Mouse (Mus musculus) hindbrain, embryonic 15.5 days (tissue): ENCODE measurements around the gene Pced1a. TPM values are rescaled to one million over a fixed set of nuclear protein-coding genes. Genes with fewer than 3 reads are reported as not detected.
"Not testable (repeated sequence)": the region's sequence is repeated elsewhere in the genome, so short reads cannot be mapped to it uniquely, and the experiment has no call there.

Experiments
- ATAC-seq: fragments of 200-750 bp; cut with Nextera tagmentation; 2 replicates; pipeline ENCODE4 v1.8.0; 2017; ENCODE audit warnings: low read depth, moderate number of reproducible peaks, moderate TSS enrichment; ENCODE audit not compliant: low FRiP score
- H3K27ac ChIP-seq: fragments of 300-500 bp; sonication (generic); replicated peaks from 2 replicates; pipeline ENCODE4 v1.5.1; 2015; ENCODE audit warnings: mild to moderate bottlenecking, inconsistent platforms
- H3K27me3 ChIP-seq: fragments of 300-500 bp; sonication (generic); 2 replicates; pipeline ENCODE4 v1.6.1; 2015; ENCODE audit warnings: control low read depth, inconsistent platforms
- H3K36me3 ChIP-seq: fragments of 300-500 bp; sonication (generic); 2 replicates; pipeline ENCODE4 v1.6.1; 2015; ENCODE audit warnings: control low read depth, inconsistent platforms
- H3K4me1 ChIP-seq: fragments of 300-500 bp; sonication (generic); replicated peaks from 2 replicates; pipeline ENCODE4 v1.6.1; 2015; ENCODE audit warnings: control low read depth, inconsistent platforms
- H3K4me2 ChIP-seq: fragments of 300-500 bp; sonication (generic); 2 replicates; pipeline ENCODE4 v1.6.1; 2015; ENCODE audit warnings: moderate library complexity, mild to moderate bottlenecking, inconsistent platforms
- H3K4me3 ChIP-seq: fragments of 300-500 bp; sonication (generic); 2 replicates; pipeline ENCODE4 v1.5.1; 2015; ENCODE audit warnings: mild to moderate bottlenecking, inconsistent platforms
- H3K9ac ChIP-seq: fragments of 300-500 bp; sonication (generic); 2 replicates; pipeline ENCODE4 v1.6.1; 2015; ENCODE audit warnings: inconsistent platforms
- H3K9me3 ChIP-seq: fragments of 300-500 bp; sonication (generic); 2 replicates; pipeline ENCODE4 v1.6.1; 2016; ENCODE audit warnings: control low read depth, inconsistent platforms
- WGBS: fragments of 180-500 bp; shearing (Covaris S2); methylation state at CpG from one replicate; pipeline ENCODE4 v1.1.7; 2015; 5-methylcytosine and 5-hydroxymethylcytosine counted together
- polyA plus RNA-seq: library from polyadenylated mRNA; unstranded; fragments of >200 nt; fragmentation: Nextera tagmentation; extraction: Ambion mirVana; gene quantifications from 2 replicates; pipeline ENCODE4 v1.2.1, GENCODE M21; 2015

Pced1a gene
- polyA plus RNA-seq, 1 experiment from 2014 or later: 13.2 TPM

DNA sequence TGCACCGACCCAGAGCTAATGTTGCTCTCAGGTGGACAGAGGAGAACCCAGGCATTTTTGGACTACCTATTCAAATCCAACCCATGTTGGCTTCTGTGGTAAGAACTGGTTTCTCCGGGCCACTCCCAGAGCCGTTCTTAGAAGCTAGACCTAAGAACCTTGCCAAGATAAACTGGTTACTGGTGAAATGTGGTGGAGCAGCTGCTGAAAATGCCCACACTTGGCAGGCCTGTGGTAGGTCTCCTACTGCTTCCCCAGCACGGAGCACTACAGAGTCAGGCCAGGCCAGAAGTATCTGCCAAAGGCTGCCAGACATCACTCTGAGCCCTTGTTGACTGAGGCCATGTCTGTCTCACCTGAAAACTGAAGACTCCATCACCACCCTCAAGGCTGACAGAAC is 49.5 kb downstream of the Pced1a start:
- no peaks in the 10 kb centered on the region for H3K9me3 ChIP-seq
- H3K4me3 ChIP-seq: no peak overlapping the region
- no peak overlapping the region for H3K27ac ChIP-seq
- no peaks in the 10 kb centered on the region for H3K36me3 ChIP-seq
- no peak overlapping the region for H3K9ac ChIP-seq
- 81% methylated on average over 4 of the region's 4 CpGs for WGBS
- no peaks in the 10 kb centered on the region for H3K4me1 ChIP-seq
- no peaks in the 10 kb centered on the region for H3K27me3 ChIP-seq
- H3K4me2 ChIP-seq: no peak overlapping the region
- ATAC-seq: no peak

DNA sequence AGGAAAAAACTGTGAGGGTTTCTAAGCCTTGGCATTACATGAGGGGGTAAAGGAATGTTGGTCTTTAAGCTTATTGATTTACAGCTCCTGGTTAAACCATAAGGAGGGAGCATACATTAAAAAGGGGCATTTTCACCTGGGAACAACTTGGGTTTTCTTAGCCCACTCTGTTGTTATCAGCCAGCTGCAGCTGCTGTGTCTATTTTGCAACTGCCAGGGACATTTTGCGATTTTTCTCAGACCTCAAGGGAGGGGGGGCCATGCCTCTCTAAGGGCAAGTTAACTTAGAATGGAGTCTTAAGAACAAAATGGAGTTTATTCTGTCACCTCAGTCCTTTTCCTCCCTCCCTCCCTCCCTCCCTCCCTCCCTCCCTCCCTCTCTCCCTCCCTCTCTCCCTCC is 51.5 kb downstream of the Pced1a start:
- ATAC-seq, H3K4me2 ChIP-seq, H3K4me1 ChIP-seq, H3K27me3 ChIP-seq, H3K27ac ChIP-seq, H3K4me3 ChIP-seq, H3K9me3 ChIP-seq, H3K36me3 ChIP-seq, H3K9ac ChIP-seq: not testable (repeated sequence)
- 44% methylated on average over 1 of the region's 1 CpGs for WGBS

DNA sequence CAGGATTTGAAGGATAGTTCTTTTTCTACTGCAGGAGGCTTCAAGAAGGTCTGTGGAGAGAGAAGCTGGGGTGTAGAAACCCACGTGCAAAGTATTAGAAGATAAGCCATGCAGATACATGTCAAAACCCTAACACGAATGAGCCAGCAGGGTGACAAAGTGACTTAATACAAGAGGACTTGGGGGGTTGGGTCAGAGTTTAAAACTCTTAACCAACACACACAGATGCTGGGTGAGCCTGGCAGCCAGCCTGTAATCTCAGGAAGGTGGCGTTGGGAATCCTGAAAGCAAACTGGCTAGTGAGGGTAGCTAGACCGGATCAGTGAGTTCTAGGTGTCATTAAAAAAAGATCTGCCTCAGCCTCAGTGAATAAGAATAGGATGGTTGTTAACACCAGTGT is 57.1 kb downstream of the Pced1a start:
- 65% methylated on average over 4 of the region's 4 CpGs for WGBS
- peaks cover 3% of the 10 kb centered on the region for H3K4me1 ChIP-seq
- no peak overlapping the region for H3K27ac ChIP-seq
- no peak overlapping the region for H3K4me2 ChIP-seq
- H3K9me3 ChIP-seq: no peaks in the 10 kb centered on the region
- no peak overlapping the region for H3K4me3 ChIP-seq
- H3K36me3 ChIP-seq: no peaks in the 10 kb centered on the region
- no peak overlapping the region for H3K9ac ChIP-seq
- no peak for ATAC-seq
- H3K27me3 ChIP-seq: peaks cover 17% of the 10 kb centered on the region

Other genes starting within 250 kb of the Pced1a start
- gene Snrpb, start 245.3 kb downstream of the Pced1a start, polyA plus RNA-seq: 326 and 337 TPM in 2 replicates
- gene Tmc2, start 229.5 kb downstream of the Pced1a start, polyA plus RNA-seq: not detected in 2 replicates
- 225 and 240 TPM in 2 replicates for gene Nop56, start 150.3 kb downstream of the Pced1a start, polyA plus RNA-seq
- 183 and 194 TPM in 2 replicates for gene Idh3b, start 140.2 kb downstream of the Pced1a start, polyA plus RNA-seq
- gene Ebf4, start 129.5 kb downstream of the Pced1a start, polyA plus RNA-seq: 7.0 and 7.5 TPM in 2 replicates
- 29.0 and 32.6 TPM in 2 replicates for gene Cpxm1, start 27.1 kb downstream of the Pced1a start, polyA plus RNA-seq
- gene Gm28372, start 19.5 kb downstream of the Pced1a start, polyA plus RNA-seq: 0.12 and 0.26 TPM in 2 replicates
- gene 1700020A23Rik, start 19.4 kb downstream of the Pced1a start, polyA plus RNA-seq: 0.38 and 0.97 TPM in 2 replicates
- gene Tmem239, start 18.2 kb downstream of the Pced1a start, polyA plus RNA-seq: 0.36 TPM in 1 of 2 replicates, not detected in the other
- gene Vps16, start 362 bp downstream of the Pced1a start, polyA plus RNA-seq: 102 and 105 TPM in 2 replicates
- gene Ptpra, start 25.6 kb upstream of the Pced1a start, polyA plus RNA-seq: 133 and 145 TPM in 2 replicates
- 100 and 106 TPM in 2 replicates for gene Mrps26, start 139.0 kb upstream of the Pced1a start, polyA plus RNA-seq
- gene Oxt, start 151.5 kb upstream of the Pced1a start, polyA plus RNA-seq: 0.42 TPM in 1 of 2 replicates, not detected in the other
- gene Avp, start 157.9 kb upstream of the Pced1a start, polyA plus RNA-seq: not detected in 2 replicates
- 9.5 and 11.4 TPM in 2 replicates for gene Fastkd5, start 205.3 kb upstream of the Pced1a start, polyA plus RNA-seq
- gene Ubox5, start 205.3 kb upstream of the Pced1a start, polyA plus RNA-seq: 9.0 and 10.0 TPM in 2 replicates
- gene Lzts3, start 218.1 kb upstream of the Pced1a start, polyA plus RNA-seq: 17.9 and 19.8 TPM in 2 replicates
- gene Ddrgk1, start 240.0 kb upstream of the Pced1a start, polyA plus RNA-seq: 66.6 and 72.6 TPM in 2 replicates
- gene Itpa, start 242.9 kb upstream of the Pced1a start, polyA plus RNA-seq: 123 and 125 TPM in 2 replicates